ENCODE assay signal across 25 mouse cellular contexts in the genomic region with DNA sequence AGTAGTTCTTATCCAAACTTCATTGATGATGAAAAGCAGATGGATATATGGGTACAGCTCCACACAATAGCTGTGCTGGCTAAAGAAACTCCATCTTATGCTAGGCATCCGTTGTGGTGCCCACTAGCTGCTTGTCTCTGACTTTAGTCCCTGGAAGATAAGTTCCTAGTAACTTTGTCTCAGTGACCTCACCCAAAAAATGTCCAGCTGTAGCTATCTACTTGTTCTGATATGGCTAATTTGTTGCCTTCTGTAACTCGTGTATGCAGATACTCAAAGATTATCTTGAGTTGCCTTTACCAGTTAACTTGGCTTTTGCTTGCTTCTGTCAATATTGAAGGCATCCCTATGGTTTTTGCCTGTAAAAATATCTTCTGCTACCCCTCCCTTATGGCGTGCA. TPM values are rescaled to one million over a fixed set of nuclear protein-coding genes. Genes with fewer than 3 reads are reported as not detected.
DNase-seq lines count a peak whose midpoint lies in the region; ATAC-seq lines count a peak whose summit lies in the region.
"Had no signal": no experiment of that assay in that cellular context is flagged by ENCODE, and none has a peak within 500 bp of the region (broad histone marks: within the 10 kb centered on the region; RNA-seq: fewer than 3 reads in every experiment).

No protein-coding gene starts in this region.

- H3K9ac ChIP-seq in liver, embryonic 13.5 days = peak overlapping the region; percentile 17; the same call in 1 of the 2 replicates
- H3K9ac ChIP-seq: embryonic facial prominence, embryonic 12.5 days; heart, embryonic 12.5 days; limb, embryonic 13.5 days; lung, embryonic 15.5 days had no signal

- H3K27ac ChIP-seq in liver, embryonic 13.5 days = peak overlapping the region; percentile 82
- H3K27ac ChIP-seq: embryonic facial prominence, embryonic 12.5 days; gastrocnemius, adult 2 months; hindbrain, postnatal 0 days; limb, embryonic 13.5 days; lung, embryonic 15.5 days; midbrain, embryonic 10.5 days had no signal

- peak; percentile 62; the same call in 1 of the 2 replicates for ATAC-seq in common myeloid progenitor, adult 5-6 weeks (replicated peaks; ENCODE audit: low read depth, poor library complexity, severe bottlenecking)
- peak; percentile 90 for ATAC-seq in liver, embryonic 13.5 days (ENCODE audit: low read depth)
- peak; percentile 92 for ATAC-seq in megakaryocyte-erythroid progenitor cell, adult 5-6 weeks (replicated peaks; ENCODE audit: low FRiP score, low TSS enrichment, poor library complexity, severe bottlenecking)
- ATAC-seq: forebrain, embryonic 14.5 days; hindbrain, postnatal 0 days; intestine, postnatal 0 days had no signal

- intact Hi-C loops in heart, postnatal 14 days (cut with DNase I) = no loop called here
- intact Hi-C loops in left cerebral cortex, postnatal 10 days (cut with DNase I) = no loop called here

- H3K4me2 ChIP-seq in liver, embryonic 13.5 days = peak overlapping the region; percentile 27
- H3K4me2 ChIP-seq: embryonic facial prominence, embryonic 12.5 days; heart, embryonic 12.5 days; limb, embryonic 13.5 days; lung, embryonic 15.5 days had no signal

- H3K27me3 ChIP-seq in liver, embryonic 13.5 days = no peaks in the 10 kb centered on the region
- H3K27me3 ChIP-seq: embryonic facial prominence, embryonic 12.5 days; heart, embryonic 12.5 days; limb, embryonic 13.5 days; lung, embryonic 15.5 days had no signal

- peaks cover 41% of the 10 kb centered on the region for H3K4me1 ChIP-seq in liver, embryonic 13.5 days (replicated peaks)
- H3K4me1 ChIP-seq: embryonic facial prominence, embryonic 12.5 days; limb, embryonic 13.5 days; lung, embryonic 15.5 days had no signal

- H3K4me3 ChIP-seq in liver, embryonic 13.5 days (replicated peaks) = no peak overlapping the region
- H3K4me3 ChIP-seq: embryonic facial prominence, embryonic 12.5 days; erythroblast, embryonic 14.5 days; gastrocnemius, adult 2 months; heart, embryonic 12.5 days; limb, embryonic 13.5 days; lung, embryonic 15.5 days; midbrain, embryonic 10.5 days had no signal

- no peaks in the 10 kb centered on the region; the same call in 1 of the 2 replicates for H3K9me3 ChIP-seq in liver, embryonic 13.5 days (replicated peaks)
- H3K9me3 ChIP-seq: embryonic facial prominence, embryonic 12.5 days; heart, embryonic 12.5 days; lung, embryonic 15.5 days had no signal

- H3K36me3 ChIP-seq in liver, embryonic 13.5 days = no peaks in the 10 kb centered on the region
- H3K36me3 ChIP-seq: embryonic facial prominence, embryonic 12.5 days; heart, embryonic 12.5 days; limb, embryonic 13.5 days; lung, embryonic 15.5 days; midbrain, embryonic 10.5 days had no signal

- peak; percentile 41 for DNase-seq in heart, adult 11 months
- no peak for DNase-seq in heart, postnatal 14 days
- peak; percentile 47 for DNase-seq in liver, embryonic 13.5 days
- no peak for DNase-seq in left cerebral cortex, postnatal 10 days (ENCODE audit: extremely low spot score in 1 of 2, low spot score in 2 of 2)
- DNase-seq in gastrocnemius, postnatal 25 days = no peak
- DNase-seq: adrenal gland, postnatal 10 days; gastrocnemius, adult 2 months; lung, postnatal 4 days; thymus, postnatal 36 days had no signal

- 22% methylated on average over 3 of the region's 3 CpGs for WGBS in liver, embryonic 13.5 days (ENCODE audit: insufficient replicate concordance)

RNA-seq across cellular contexts. Expression of a gene that starts 11.8 kb away (rescaled TPM):
- total RNA-seq in heart, postnatal 14 days (2021) = 10 to 100 TPM; 73.5 to 91.5 TPM
- 28.9 and 38.0 TPM in 2 replicates for total RNA-seq in common myeloid progenitor, adult 5-6 weeks (2017)
- polyA plus RNA-seq in liver, embryonic 13.5 days (2015; fragmentation: Nextera tagmentation; extraction: Ambion mirVana) = 4.6 and 5.1 TPM in 2 replicates
- total RNA-seq in megakaryocyte-erythroid progenitor cell, adult 5-6 weeks (2014; fragmentation: Nextera tagmentation) = 27.8 and 33.9 TPM in 2 replicates
- total RNA-seq in megakaryocyte-erythroid progenitor cell, adult 5-6 weeks (2017) = 24.5 and 53.7 TPM in 2 replicates
- 10 to 100 TPM; 10.5 to 20.3 TPM for total RNA-seq in left cerebral cortex, postnatal 10 days (2021)
- total RNA-seq in gastrocnemius, postnatal 25 days (2021) = 10 to 100 TPM; 53.0 to 66.7 TPM

RNA-seq across cellular contexts. Expression of a gene that starts 15.6 kb away (rescaled TPM):
- not detected for total RNA-seq in heart, postnatal 14 days (2021)
- not detected in 2 replicates for total RNA-seq in common myeloid progenitor, adult 5-6 weeks (2017)
- 0.08 and 0.09 TPM in 2 replicates for polyA plus RNA-seq in liver, embryonic 13.5 days (2015; fragmentation: Nextera tagmentation; extraction: Ambion mirVana)
- 0.28 TPM in 1 of 2 replicates, not detected in the other for total RNA-seq in megakaryocyte-erythroid progenitor cell, adult 5-6 weeks (2014; fragmentation: Nextera tagmentation)
- 0.05 TPM in 1 of 2 replicates, not detected in the other for total RNA-seq in megakaryocyte-erythroid progenitor cell, adult 5-6 weeks (2017)
- total RNA-seq in left cerebral cortex, postnatal 10 days (2021) = not detected
- total RNA-seq in gastrocnemius, postnatal 25 days (2021) = not detected
- total RNA-seq: adrenal gland, postnatal 10 days; gastrocnemius, adult 2 months; heart, postnatal 10 days; hindbrain, postnatal 0 days; left cerebral cortex, postnatal 25 days; midbrain, postnatal 0 days had no signal
- polyA plus RNA-seq: erythroblast, embryonic 14.5 days; gonadal fat pad, adult 2 months; small intestine, adult 2 months had no signal

Comparison
In these comparisons a context has a peak if more than half of its experiments do, and no peak if none do; other contexts are left out.
1. DNase-seq: peak in heart, adult 11 months (single experiment) and liver, embryonic 13.5 days (single experiment); none in heart, postnatal 14 days (0 of 2), left cerebral cortex, postnatal 10 days (0 of 2) and gastrocnemius, postnatal 25 days (single experiment).
2. Peak in every context shown above with its lines, with median percentiles within 50 percentile points of each other: ATAC-seq.